Mouse (Mus musculus): ENCODE results near the gene Pfdn2. TPM values are rescaled to one million over a fixed set of nuclear protein-coding genes. Genes with fewer than 3 reads are reported as not detected.

Pfdn2 gene
- polyA plus RNA-seq, 1 experiment from 2014 or later: 123 TPM

DNA sequence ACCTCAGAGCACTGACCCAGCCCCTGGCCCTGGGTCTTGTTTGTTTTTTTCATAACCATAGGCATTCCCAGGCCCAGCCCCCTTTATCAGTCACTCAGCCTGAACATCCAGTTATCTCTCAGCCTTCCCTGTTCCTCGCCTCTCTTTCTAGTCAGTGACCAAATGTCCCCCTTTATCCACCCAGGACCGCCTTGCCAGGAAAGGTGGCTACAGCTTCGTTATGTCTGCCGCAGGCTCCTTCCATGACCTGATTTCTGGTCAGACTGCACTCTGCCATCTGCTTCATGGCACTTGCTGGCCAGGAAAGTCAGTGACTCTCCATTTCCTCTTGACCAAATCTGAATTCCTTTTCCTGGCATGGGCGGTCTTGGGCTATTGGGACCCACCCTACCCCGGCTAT lies 32.8 kb downstream of the Pfdn2 start:
- H3K4me1 ChIP-seq (replicated peaks): peaks cover 21% of the 10 kb centered on the region
- H3K27me3 ChIP-seq: peaks cover 52% of the 10 kb centered on the region
- no peak overlapping the region for H3K4me2 ChIP-seq
- no peak overlapping the region for H3K9ac ChIP-seq (replicated peaks)
- ATAC-seq (ENCODE audit: insufficient number of reproducible peaks, insufficient read depth, low FRiP score, low TSS enrichment, low read depth): no peak
- WGBS: 80% methylated on average over 6 of the region's 6 CpGs
- no peaks in the 10 kb centered on the region for H3K9me3 ChIP-seq
- no peaks in the 10 kb centered on the region for H3K36me3 ChIP-seq
- no peak overlapping the region for H3K27ac ChIP-seq
- H3K4me3 ChIP-seq (replicated peaks): no peak overlapping the region

DNA sequence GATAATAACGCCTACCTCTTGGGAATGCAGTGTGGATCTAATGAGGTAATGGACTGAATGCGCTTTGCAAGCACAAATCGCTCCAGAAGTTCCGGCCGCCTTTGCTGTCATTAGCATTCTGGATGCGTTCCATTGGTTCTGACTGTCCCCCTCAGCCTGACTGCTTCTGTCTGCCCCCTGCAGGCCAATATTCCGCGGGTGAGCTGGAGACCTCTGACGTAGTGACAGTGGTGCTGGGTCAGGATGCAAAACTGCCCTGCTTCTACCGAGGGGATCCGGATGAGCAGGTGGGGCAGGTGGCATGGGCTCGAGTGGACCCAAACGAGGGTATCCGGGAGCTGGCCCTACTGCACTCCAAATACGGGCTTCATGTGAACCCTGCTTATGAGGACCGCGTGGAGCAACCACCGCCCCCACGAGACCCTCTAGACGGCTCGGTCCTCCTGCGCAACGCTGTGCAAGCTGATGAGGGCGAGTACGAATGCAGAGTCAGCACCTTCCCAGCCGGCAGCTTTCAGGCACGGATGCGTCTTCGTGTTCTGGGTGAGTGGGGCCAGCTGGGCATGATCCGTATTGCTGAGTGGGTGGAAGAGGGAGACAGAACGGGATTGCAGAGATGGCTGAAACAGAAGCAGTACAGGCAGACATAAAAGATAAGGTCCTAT lies 34.6 kb downstream of the Pfdn2 start:
- Histone ChIP-seq H3K4me2 (peak overlapping the region; percentile 46), H3K36me3 (no peaks in the 10 kb centered on the region), H3K9me3 (no peaks in the 10 kb centered on the region), H3K4me3 (replicated peaks) (peak overlapping the region; percentile 22), H3K9ac (replicated peaks) (no peak overlapping the region), H3K4me1 (replicated peaks) (peaks cover 15% of the 10 kb centered on the region), H3K27ac (no peak overlapping the region), H3K27me3 (peaks cover 51% of the 10 kb centered on the region)
- WGBS: 7% methylated on average over 31 of the region's 31 CpGs
- peak; percentile 17; the same call in 1 of the 2 replicates for ATAC-seq (ENCODE audit: insufficient number of reproducible peaks, insufficient read depth, low FRiP score, low TSS enrichment, low read depth)

DNA sequence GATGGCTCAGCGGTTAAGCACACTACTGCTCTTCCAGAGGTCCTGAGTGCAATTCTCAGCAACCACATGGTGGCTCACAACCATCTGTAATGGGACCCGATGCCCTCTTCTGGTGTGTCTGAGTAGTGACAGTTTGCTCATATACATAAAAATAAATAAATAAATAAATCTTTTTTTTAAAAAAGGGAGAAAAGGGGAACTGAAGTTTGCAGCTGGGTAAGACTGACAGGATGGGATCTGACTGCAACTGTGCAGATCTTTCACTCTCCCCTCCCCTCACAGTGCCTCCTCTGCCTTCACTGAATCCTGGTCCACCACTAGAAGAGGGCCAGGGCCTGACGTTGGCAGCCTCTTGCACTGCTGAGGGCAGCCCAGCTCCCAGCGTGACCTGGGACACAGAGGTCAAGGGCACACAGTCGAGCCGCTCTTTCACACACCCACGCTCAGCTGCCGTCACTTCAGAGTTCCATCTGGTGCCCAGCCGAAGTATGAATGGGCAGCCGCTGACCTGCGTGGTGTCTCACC lies 36.7 kb downstream of the Pfdn2 start:
- Histone ChIP-seq H3K4me3 (replicated peaks) (no peak overlapping the region), H3K27me3 (peaks cover 50% of the 10 kb centered on the region), H3K9me3 (no peaks in the 10 kb centered on the region), H3K9ac (replicated peaks) (no peak overlapping the region), H3K27ac (no peak overlapping the region), H3K4me1 (replicated peaks) (peaks cover 21% of the 10 kb centered on the region), H3K4me2 (no peak overlapping the region), H3K36me3 (no peaks in the 10 kb centered on the region)
- WGBS: 83% methylated on average over 11 of the region's 11 CpGs
- no peak for ATAC-seq (ENCODE audit: insufficient number of reproducible peaks, insufficient read depth, low FRiP score, low TSS enrichment, low read depth)

DNA sequence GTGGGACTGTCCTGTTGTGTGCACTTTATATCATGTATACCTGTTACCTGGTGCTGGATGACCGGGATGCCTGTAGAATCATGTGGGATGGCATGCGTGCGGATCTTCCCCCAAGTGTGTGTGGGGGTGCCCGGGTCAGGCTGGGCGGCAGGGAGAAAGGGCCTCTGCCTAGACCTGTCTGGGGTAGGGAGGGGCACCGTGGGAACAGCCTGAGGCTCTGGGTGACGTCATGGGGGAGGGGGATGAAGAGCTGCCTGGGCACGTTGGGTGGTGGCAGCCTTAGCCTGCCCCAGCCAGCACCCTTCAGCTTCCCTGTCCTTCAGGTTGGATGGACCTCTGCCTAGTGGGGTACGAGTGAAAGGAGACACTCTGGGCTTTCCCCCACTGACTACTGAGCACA lies 38.9 kb downstream of the Pfdn2 start:
- H3K27me3 ChIP-seq: peaks cover 37% of the 10 kb centered on the region
- H3K27ac ChIP-seq: no peak overlapping the region
- no peak overlapping the region for H3K4me3 ChIP-seq (replicated peaks)
- no peak overlapping the region for H3K4me2 ChIP-seq
- peaks cover 25% of the 10 kb centered on the region for H3K4me1 ChIP-seq (replicated peaks)
- H3K36me3 ChIP-seq: no peaks in the 10 kb centered on the region
- no peaks in the 10 kb centered on the region for H3K9me3 ChIP-seq
- ATAC-seq (ENCODE audit: insufficient number of reproducible peaks, insufficient read depth, low FRiP score, low TSS enrichment, low read depth): no peak
- WGBS: 65% methylated on average over 9 of the region's 9 CpGs
- H3K9ac ChIP-seq (replicated peaks): no peak overlapping the region

DNA sequence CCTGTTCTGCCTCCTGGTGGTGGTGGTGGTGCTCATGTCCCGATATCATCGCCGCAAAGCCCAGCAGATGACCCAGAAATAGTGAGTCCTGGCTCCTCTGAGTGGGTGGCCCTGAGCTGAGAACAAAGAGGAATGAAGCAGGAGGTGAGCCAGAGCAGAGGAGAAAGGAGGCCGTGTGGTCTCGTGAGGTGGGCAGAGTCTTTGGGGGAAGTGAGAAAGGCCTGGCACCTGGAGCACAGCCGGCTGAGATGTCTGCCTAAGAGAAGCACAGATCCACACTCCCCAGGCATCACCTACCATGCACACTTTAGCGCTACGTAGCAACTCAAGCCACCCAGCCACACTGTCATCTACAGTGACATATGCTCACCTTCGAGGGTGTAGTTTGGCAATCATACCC lies 39.7 kb downstream of the Pfdn2 start:
- WGBS: 70% methylated on average over 9 of the region's 9 CpGs
- no peak for ATAC-seq (ENCODE audit: insufficient number of reproducible peaks, insufficient read depth, low FRiP score, low TSS enrichment, low read depth)
- no peak overlapping the region for H3K27ac ChIP-seq
- H3K36me3 ChIP-seq: no peaks in the 10 kb centered on the region
- peaks cover 23% of the 10 kb centered on the region for H3K4me1 ChIP-seq (replicated peaks)
- no peaks in the 10 kb centered on the region for H3K9me3 ChIP-seq
- H3K4me2 ChIP-seq: no peak overlapping the region
- no peak overlapping the region for H3K4me3 ChIP-seq (replicated peaks)
- H3K9ac ChIP-seq (replicated peaks): no peak overlapping the region
- peaks cover 29% of the 10 kb centered on the region for H3K27me3 ChIP-seq

DNA sequence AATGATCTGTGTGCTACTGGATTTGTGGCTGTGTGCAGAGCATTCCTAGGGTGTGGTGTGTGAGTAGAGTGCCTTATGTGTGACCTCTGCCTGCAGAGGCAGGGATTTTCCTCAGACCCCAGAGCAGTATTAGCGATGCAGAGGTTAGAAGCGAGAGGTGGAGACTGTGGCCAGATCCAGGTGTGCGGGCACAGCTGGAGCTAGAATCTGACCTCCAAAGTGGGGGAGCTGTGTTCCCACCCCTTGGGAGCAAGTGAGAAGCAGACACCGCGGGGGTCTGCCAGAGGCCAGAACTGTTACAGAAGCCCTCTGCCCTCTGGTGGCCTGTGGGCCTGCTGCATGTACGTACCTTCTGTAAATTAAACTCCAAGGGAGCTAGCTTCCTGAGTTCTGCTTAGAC lies 41.6 kb downstream of the Pfdn2 start:
- H3K9ac ChIP-seq (replicated peaks): no peak overlapping the region
- ATAC-seq (ENCODE audit: insufficient number of reproducible peaks, insufficient read depth, low FRiP score, low TSS enrichment, low read depth): peak; percentile 33; the same call in 1 of the 2 replicates
- no peaks in the 10 kb centered on the region for H3K9me3 ChIP-seq
- peaks cover 15% of the 10 kb centered on the region for H3K27me3 ChIP-seq
- H3K36me3 ChIP-seq: no peaks in the 10 kb centered on the region
- WGBS: 13% methylated on average over 6 of the region's 6 CpGs
- peak overlapping the region; percentile 35 for H3K4me2 ChIP-seq
- H3K4me3 ChIP-seq (replicated peaks): no peak overlapping the region
- no peak overlapping the region for H3K27ac ChIP-seq
- H3K4me1 ChIP-seq (replicated peaks): peaks cover 21% of the 10 kb centered on the region

DNA sequence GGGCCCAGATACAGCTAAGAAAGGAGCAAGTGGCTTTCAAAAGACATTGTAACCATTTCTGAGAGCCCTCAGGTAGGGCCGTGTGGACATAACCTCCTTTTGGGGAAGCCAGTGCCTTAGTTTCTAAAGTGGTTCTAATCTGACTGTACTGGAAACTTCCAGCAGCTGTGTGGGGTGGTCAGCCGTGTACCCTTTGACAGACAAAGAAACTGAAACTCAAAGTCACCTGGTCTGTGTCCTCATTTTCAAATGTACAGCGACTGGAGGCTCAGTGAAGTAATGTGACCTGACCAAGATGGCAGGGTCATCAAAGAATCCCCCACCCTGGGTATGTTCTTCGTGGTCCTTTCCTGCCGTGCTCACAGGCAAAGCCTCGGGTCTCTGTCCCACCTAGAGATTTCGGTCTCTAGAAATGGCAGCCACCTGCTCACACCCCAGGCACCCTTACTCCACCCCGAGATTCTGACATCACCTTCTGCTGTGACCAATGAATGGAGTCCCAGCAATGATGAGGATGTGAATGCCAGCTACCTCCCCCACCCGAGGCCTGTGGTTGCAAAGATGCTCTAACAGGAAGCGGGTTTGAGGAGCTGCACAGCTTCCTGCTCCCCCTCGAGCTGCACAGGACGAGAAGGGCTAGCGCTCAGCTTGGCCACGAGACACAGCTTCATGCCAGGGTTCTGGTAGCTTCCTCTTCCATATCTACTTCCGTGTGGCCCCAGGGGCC lies 43.1 kb downstream of the Pfdn2 start, which contains the start of gene Arhgap30:
TSS of gene Arhgap30 (plus strand) at position 579 of the 727 bp plus-strand sequence.
- no peak for ATAC-seq (ENCODE audit: insufficient number of reproducible peaks, insufficient read depth, low FRiP score, low TSS enrichment, low read depth)
- no peaks in the 10 kb centered on the region for H3K36me3 ChIP-seq
- H3K4me2 ChIP-seq: no peak within 1 kb of the TSS
- WGBS: 79% methylated on average over 15 of the region's 15 CpGs
- peaks cover 21% of the 10 kb centered on the region for H3K4me1 ChIP-seq (replicated peaks)
- no peaks in the 10 kb centered on the region for H3K9me3 ChIP-seq
- no peak within 1 kb of the TSS for H3K4me3 ChIP-seq (replicated peaks)
- H3K27me3 ChIP-seq: peaks cover 6% of the 10 kb centered on the region
- no peak within 1 kb of the TSS for H3K27ac ChIP-seq
- no peak within 1 kb of the TSS for H3K9ac ChIP-seq (replicated peaks)

DNA sequence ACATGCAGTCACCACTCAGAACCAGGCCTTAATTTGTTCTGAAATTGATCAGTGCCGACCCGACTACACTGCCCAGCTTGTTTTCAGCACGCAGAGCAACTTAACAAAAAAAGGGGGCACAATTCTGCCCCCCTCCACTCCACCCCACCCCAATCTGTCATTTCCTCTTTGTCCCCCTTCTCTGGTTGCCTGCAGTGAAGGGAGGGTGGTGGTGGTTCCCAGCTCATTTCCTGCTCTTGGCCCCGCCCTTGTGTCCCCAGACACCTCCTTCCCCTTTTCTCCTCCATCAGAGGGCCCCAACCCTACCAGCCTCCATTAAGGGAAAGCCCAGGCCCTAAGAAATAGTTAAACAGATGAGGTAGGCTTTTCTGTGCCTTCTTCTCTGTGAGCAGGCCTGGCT lies 44.6 kb downstream of the Pfdn2 start:
- H3K4me3 ChIP-seq (replicated peaks): no peak overlapping the region
- no peak overlapping the region for H3K27ac ChIP-seq
- 68% methylated on average over 4 of the region's 4 CpGs for WGBS
- H3K4me1 ChIP-seq (replicated peaks): peaks cover 21% of the 10 kb centered on the region
- H3K27me3 ChIP-seq: peaks cover 5% of the 10 kb centered on the region
- no peak for ATAC-seq (ENCODE audit: insufficient number of reproducible peaks, insufficient read depth, low FRiP score, low TSS enrichment, low read depth)
- H3K36me3 ChIP-seq: no peaks in the 10 kb centered on the region
- no peaks in the 10 kb centered on the region for H3K9me3 ChIP-seq
- no peak overlapping the region for H3K9ac ChIP-seq (replicated peaks)
- no peak overlapping the region for H3K4me2 ChIP-seq

DNA sequence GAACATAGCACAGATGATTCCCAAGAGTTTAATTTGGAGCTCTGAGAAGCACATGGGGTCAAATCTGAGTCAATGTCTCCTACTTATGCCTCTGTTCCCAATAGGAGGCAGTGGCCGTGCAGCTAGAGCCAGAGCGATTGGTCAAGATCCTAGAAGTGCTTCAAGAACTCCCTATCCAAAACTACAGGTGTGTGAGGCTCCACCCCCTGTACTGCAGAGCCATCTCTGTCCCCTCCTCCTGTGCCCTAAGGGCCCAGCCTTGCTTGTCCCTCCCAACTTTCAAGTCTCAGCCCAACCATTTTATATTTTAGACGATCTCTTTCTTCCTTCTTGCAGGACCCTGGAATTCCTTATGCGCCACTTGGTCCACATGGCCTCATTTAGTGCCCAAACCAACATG lies 56.4 kb downstream of the Pfdn2 start:
- no peaks in the 10 kb centered on the region for H3K36me3 ChIP-seq
- no peak overlapping the region for H3K4me3 ChIP-seq (replicated peaks)
- no peak overlapping the region for H3K27ac ChIP-seq
- WGBS: 81% methylated on average over 4 of the region's 4 CpGs
- no peak overlapping the region for H3K4me2 ChIP-seq
- H3K9me3 ChIP-seq: no peaks in the 10 kb centered on the region
- no peak overlapping the region for H3K9ac ChIP-seq (replicated peaks)
- ATAC-seq (ENCODE audit: insufficient number of reproducible peaks, insufficient read depth, low FRiP score, low TSS enrichment, low read depth): no peak
- no peaks in the 10 kb centered on the region for H3K4me1 ChIP-seq (replicated peaks)
- no peaks in the 10 kb centered on the region for H3K27me3 ChIP-seq

DNA sequence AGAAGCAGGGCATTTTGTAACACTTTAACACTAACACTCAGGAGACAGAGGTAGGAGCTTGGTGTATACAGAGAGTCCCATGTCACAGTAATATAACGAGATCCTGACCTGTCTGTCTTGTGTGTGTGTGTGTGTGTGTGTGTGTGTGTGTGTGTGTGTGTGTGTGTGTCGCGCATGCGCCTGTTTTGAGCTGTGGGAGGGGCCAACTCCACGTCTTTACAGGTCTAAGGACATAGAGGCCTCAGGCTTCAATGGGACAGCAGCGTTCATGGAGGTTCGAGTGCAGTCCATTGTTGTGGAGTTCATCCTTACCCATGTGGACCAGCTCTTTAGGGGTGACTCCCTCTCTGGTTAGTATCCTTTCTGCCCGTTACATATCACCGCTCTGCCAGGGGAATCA lies 57.5 kb downstream of the Pfdn2 start:
- H3K9ac ChIP-seq (replicated peaks): no peak overlapping the region; the same call in 1 of the 2 replicates
- H3K4me1 ChIP-seq (replicated peaks): no peaks in the 10 kb centered on the region
- H3K36me3 ChIP-seq: no peaks in the 10 kb centered on the region
- no peak for ATAC-seq (ENCODE audit: insufficient number of reproducible peaks, insufficient read depth, low FRiP score, low TSS enrichment, low read depth)
- no peaks in the 10 kb centered on the region for H3K27me3 ChIP-seq
- no peak overlapping the region for H3K4me2 ChIP-seq
- H3K4me3 ChIP-seq (replicated peaks): no peak overlapping the region
- no peak overlapping the region for H3K27ac ChIP-seq
- no peaks in the 10 kb centered on the region for H3K9me3 ChIP-seq
- WGBS: 75% methylated on average over 9 of the region's 9 CpGs

DNA sequence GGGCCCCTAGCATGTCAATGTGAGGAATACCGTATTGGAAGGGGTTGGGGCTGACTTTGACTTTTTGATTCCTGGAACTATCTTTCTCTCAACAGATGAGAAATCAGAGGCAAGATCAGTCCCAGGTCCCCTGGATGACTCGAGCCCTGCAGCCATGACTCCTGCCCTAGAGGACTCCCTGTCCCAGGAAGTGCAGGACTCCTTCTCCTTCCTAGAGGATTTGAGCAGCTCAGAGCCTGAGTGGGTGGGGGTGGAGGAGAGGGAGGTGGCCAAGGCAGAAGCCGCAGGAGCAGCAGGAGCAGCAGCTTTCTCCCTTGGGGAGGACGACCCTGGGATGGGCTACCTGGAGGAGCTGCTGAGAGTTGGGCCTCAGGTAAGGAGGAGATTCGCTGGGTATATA lies 61.8 kb downstream of the Pfdn2 start:
- H3K27ac ChIP-seq: no peak overlapping the region
- ATAC-seq (ENCODE audit: insufficient number of reproducible peaks, insufficient read depth, low FRiP score, low TSS enrichment, low read depth): no peak
- WGBS: 76% methylated on average over 5 of the region's 5 CpGs
- no peaks in the 10 kb centered on the region for H3K9me3 ChIP-seq
- no peak overlapping the region for H3K4me3 ChIP-seq (replicated peaks)
- no peak overlapping the region for H3K4me2 ChIP-seq
- H3K36me3 ChIP-seq: no peaks in the 10 kb centered on the region
- no peak overlapping the region for H3K9ac ChIP-seq (replicated peaks)
- peaks cover 1% of the 10 kb centered on the region; the same call in 1 of the 2 replicates for H3K4me1 ChIP-seq (replicated peaks)
- peaks cover 9% of the 10 kb centered on the region for H3K27me3 ChIP-seq
